Mouse (Mus musculus) right cerebral cortex, postnatal 36 days (tissue): ENCODE data around the gene Rassf8.

Experiments
- DNase-seq, 2 experiments: peaks; one replicate each; pipeline ENCODE4 v3.0.0; 2022; ENCODE audit warnings: low spot score in 2 of 2, mixed read lengths in 1 of 2

Rassf8 gene

GRCm38 (mm10) chr6:145747671-145748640 lies 1.4 kb downstream of the Rassf8 start:
- DNase-seq: no peak

GRCm38 (mm10) chr6:145750394-145750793 lies 3.8 kb downstream of the Rassf8 start:
- DNase-seq: no peak

GRCm38 (mm10) chr6:145753296-145753695 lies 6.7 kb downstream of the Rassf8 start:
- no peak for DNase-seq

- no peak for DNase-seq
Observed at GRCm38 (mm10) chr6:145754416-145754815, 7.9 kb downstream of the Rassf8 start.

GRCm38 (mm10) chr6:145755942-145756639 lies 9.5 kb downstream of the Rassf8 start:
- DNase-seq: no peak

GRCm38 (mm10) chr6:145756640-145757005 lies 10.1 kb downstream of the Rassf8 start:
- no peak for DNase-seq

GRCm38 (mm10) chr6:145757346-145757745 lies 10.8 kb downstream of the Rassf8 start:
- no peak for DNase-seq

GRCm38 (mm10) chr6:145758685-145759084 lies 12.1 kb downstream of the Rassf8 start:
- DNase-seq: no peak

GRCm38 (mm10) chr6:145759432-145759831 lies 12.9 kb downstream of the Rassf8 start:
- DNase-seq: no peak

- no peak for DNase-seq
Observed at GRCm38 (mm10) chr6:145760246-145761016, 13.9 kb downstream of the Rassf8 start.

- no peak for DNase-seq
Observed at GRCm38 (mm10) chr6:145761151-145761935, 14.8 kb downstream of the Rassf8 start.

- no peak for DNase-seq
Observed at GRCm38 (mm10) chr6:145762016-145762415, 15.5 kb downstream of the Rassf8 start.

- no peak for DNase-seq
Observed at GRCm38 (mm10) chr6:145763051-145763450, 16.5 kb downstream of the Rassf8 start.

GRCm38 (mm10) chr6:145765011-145765410 lies 18.5 kb downstream of the Rassf8 start:
- DNase-seq: no peak

GRCm38 (mm10) chr6:145766971-145767370 lies 20.4 kb downstream of the Rassf8 start:
- no peak for DNase-seq

- DNase-seq: no peak
Observed at GRCm38 (mm10) chr6:145767637-145768036, 21.1 kb downstream of the Rassf8 start.

- no peak for DNase-seq
Observed at GRCm38 (mm10) chr6:145768671-145769292, 22.2 kb downstream of the Rassf8 start.

GRCm38 (mm10) chr6:145769855-145770254 lies 23.3 kb downstream of the Rassf8 start:
- DNase-seq: no peak

- no peak for DNase-seq
Observed at GRCm38 (mm10) chr6:145770272-145771000, 23.9 kb downstream of the Rassf8 start.

- no peak for DNase-seq
Observed at GRCm38 (mm10) chr6:145774436-145774835, 27.9 kb downstream of the Rassf8 start.
